Mouse (Mus musculus) liver, embryonic 14.5 days (tissue): Measurements from ENCODE around the gene BC030867. TPM values are rescaled to one million over a fixed set of nuclear protein-coding genes. Genes with fewer than 3 reads are reported as not detected.

Source experiments
- ATAC-seq: fragments of 200-750 bp; cut with Nextera tagmentation; 2 replicates; pipeline ENCODE4 v1.8.0; 2017; ENCODE audit warnings: moderate number of reproducible peaks, mild to moderate bottlenecking, moderate library complexity; ENCODE audit not compliant: insufficient read depth
- DNase-seq, 3 experiments: peaks; one replicate each; pipeline ENCODE4 v3.0.0-alpha.2; 2012 to 2013; ENCODE audit warnings: low read depth in 3 of 3, low spot score in 3 of 3
- H3K27ac ChIP-seq: fragments of 300-500 bp; sonication (generic); 2 replicates; pipeline ENCODE4 v1.5.1; 2014; ENCODE audit warnings: moderate library complexity, mild to moderate bottlenecking, control low read depth, inconsistent platforms
- H3K27me3 ChIP-seq: fragments of 300-500 bp; sonication (generic); 2 replicates; pipeline ENCODE4 v1.6.1; 2014; ENCODE audit warnings: mild to moderate bottlenecking, low read length, moderate library complexity; ENCODE audit not compliant: control insufficient read depth, insufficient read depth
- H3K36me3 ChIP-seq: fragments of 300-500 bp; sonication (generic); replicated peaks from 2 replicates; pipeline ENCODE4 v1.6.1; 2014; ENCODE audit warnings: low read depth; ENCODE audit not compliant: control insufficient read depth, insufficient read depth
- H3K4me1 ChIP-seq, 2 experiments: fragments of 200-500 bp in 1 of 2; fragments of 300-500 bp in 1 of 2; sonication (generic) in 1 of 2; replicated peaks; 2 replicates each; pipeline ENCODE4 v1.6.1; 2012 to 2014; ENCODE audit warnings: antibody characterized with exemption in 1 of 2, inconsistent platforms in 1 of 2, low read length in 1 of 2; ENCODE audit not compliant: control insufficient read depth in 2 of 2, insufficient read depth in 2 of 2
- H3K4me2 ChIP-seq: fragments of 300-500 bp; sonication (generic); 2 replicates; pipeline ENCODE4 v1.6.1; 2014; ENCODE audit warnings: low read depth, mild to moderate bottlenecking, control low read depth, moderate library complexity
- H3K4me3 ChIP-seq, 2 experiments: fragments of 200-500 bp in 1 of 2; fragments of 300-500 bp in 1 of 2; sonication (generic) in 1 of 2; 2 replicates each; pipeline ENCODE4 v1.5.1; 2012 to 2014; ENCODE audit warnings: low read depth in 2 of 2, low read length in 2 of 2, mild to moderate bottlenecking in 2 of 2, control low read depth in 1 of 2, inconsistent platforms in 1 of 2, moderate library complexity in 1 of 2; ENCODE audit not compliant: insufficient read depth in 1 of 2
- H3K9ac ChIP-seq: fragments of 300-500 bp; sonication (generic); replicated peaks from 2 replicates; pipeline ENCODE4 v1.6.1; 2014; ENCODE audit warnings: mild to moderate bottlenecking, control low read depth, moderate library complexity
- H3K9me3 ChIP-seq: fragments of 300-500 bp; sonication (generic); 2 replicates; pipeline ENCODE4 v1.6.1; 2016; ENCODE audit warnings: low read length, mixed read lengths; ENCODE audit not compliant: control insufficient read depth
- CTCF ChIP-seq: IDR thresholded peaks from 2 replicates; pipeline ENCODE4 v1.5.1; 2016; ENCODE audit warnings: antibody characterized with exemption, low read depth, control low read depth
- EP300 ChIP-seq: IDR thresholded peaks from 2 replicates; pipeline ENCODE4 v1.6.1; 2016; ENCODE audit warnings: antibody characterized with exemption, low read depth
- WGBS: fragments of 180-500 bp; shearing (Covaris S2); extraction: QIAGEN DNeasy Blood & Tissue Kit; methylation state at CpG from one replicate; pipeline ENCODE4 v1.1.7; 2014; ENCODE audit not compliant: insufficient replicate concordance; 5-methylcytosine and 5-hydroxymethylcytosine counted together
- polyA plus RNA-seq, 2 experiments: library from polyadenylated mRNA; depleted of rRNA in 1 of 2; stranded (reverse) in 1 of 2; unstranded in 1 of 2; fragments of >200 nt; fragmentation: Nextera tagmentation in 1 of 2; extraction: Ambion mirVana in 1 of 2; gene quantifications; 2 replicates each; pipeline versions ENCODE4 v1.2.1 to v1.2.3; 2012 to 2014

Gene BC030867
- polyA plus RNA-seq, 2 experiments, result 10.8 to 11.3 TPM

DNA sequence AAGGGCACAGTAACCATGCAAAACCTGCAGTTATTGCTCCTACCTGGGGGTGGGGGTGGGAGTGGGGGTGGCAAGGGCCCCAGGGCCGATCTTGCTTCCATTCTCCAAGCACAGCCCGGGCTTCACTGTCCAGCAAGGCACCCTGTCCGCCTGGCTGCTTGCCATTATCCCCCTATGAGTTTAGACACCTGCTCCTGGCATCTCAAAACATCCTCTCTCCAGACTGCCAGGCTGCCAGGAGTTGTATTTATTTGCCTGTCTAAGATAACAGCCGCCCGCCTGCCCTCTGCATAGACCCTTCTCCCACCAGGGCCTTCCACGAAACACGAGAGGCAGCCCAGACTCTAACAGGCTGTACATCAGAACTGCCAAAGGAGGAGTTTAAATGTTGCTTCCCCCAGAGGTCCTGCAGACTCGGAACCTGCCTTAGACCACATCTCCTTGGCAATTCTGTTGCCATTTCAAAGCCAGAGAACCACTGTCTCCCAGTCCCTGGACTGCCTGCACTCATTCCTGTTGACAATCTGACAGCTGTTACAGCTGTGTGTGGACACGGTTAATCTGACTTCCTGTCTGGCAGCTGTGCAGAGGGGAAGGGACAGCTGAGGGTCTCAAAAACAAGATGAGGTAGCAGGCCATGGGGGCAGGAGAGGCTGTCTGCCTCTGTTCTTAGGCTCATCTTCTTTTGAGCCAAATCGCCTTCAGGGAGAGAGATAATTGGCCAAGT, 34.1 kb upstream of the BC030867 start:
- Histone ChIP-seq H3K4me3 (no peak overlapping the region), H3K9ac (no peak overlapping the region), H3K4me1 (peaks cover 7 to 30% of the 10 kb centered on the region in 2 experiments), H3K36me3 (no peaks in the 10 kb centered on the region), H3K9me3 (no peaks in the 10 kb centered on the region), H3K4me2 (no peak overlapping the region), H3K27me3 (no peaks in the 10 kb centered on the region), H3K27ac (no peak overlapping the region)
- WGBS, result 44% methylated on average over 10 of the region's 10 CpGs
- DNase-seq (no peak), ATAC-seq (no peak)
- TF ChIP-seq EP300 (no peak), CTCF (no peak)

DNA sequence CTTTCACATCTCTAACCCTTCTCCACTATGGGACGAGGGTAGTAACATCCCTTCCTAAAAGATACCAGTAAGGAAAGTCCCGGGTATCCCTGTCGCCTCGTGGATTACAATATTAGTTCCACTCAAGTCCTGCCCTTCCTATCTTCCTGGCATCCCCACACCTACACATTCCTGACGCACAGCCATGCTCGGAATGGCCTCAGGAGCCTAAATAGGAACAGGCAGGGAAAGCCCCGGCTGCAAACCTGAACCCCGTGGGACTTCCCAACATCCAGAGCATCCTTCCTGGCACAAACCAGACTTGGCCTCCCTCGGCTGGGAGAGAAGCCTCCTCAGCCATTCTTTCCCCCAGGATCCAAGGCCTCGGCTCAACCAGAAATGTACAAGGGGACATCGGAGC, 33.2 kb upstream of the BC030867 start:
- Histone ChIP-seq H3K4me1 (peaks cover 12 to 35% of the 10 kb centered on the region in 2 experiments), H3K36me3 (no peaks in the 10 kb centered on the region), H3K4me2 (peak overlapping the region; percentile 4; the same call in 1 of the 2 replicates), H3K27ac (no peak overlapping the region), H3K27me3 (no peaks in the 10 kb centered on the region), H3K9ac (no peak overlapping the region), H3K4me3 (no peak overlapping the region), H3K9me3 (no peaks in the 10 kb centered on the region)
- DNase-seq (no peak), ATAC-seq (no peak)
- TF ChIP-seq CTCF, result no peak
- 71% methylated on average over 11 of the region's 11 CpGs for WGBS

DNA sequence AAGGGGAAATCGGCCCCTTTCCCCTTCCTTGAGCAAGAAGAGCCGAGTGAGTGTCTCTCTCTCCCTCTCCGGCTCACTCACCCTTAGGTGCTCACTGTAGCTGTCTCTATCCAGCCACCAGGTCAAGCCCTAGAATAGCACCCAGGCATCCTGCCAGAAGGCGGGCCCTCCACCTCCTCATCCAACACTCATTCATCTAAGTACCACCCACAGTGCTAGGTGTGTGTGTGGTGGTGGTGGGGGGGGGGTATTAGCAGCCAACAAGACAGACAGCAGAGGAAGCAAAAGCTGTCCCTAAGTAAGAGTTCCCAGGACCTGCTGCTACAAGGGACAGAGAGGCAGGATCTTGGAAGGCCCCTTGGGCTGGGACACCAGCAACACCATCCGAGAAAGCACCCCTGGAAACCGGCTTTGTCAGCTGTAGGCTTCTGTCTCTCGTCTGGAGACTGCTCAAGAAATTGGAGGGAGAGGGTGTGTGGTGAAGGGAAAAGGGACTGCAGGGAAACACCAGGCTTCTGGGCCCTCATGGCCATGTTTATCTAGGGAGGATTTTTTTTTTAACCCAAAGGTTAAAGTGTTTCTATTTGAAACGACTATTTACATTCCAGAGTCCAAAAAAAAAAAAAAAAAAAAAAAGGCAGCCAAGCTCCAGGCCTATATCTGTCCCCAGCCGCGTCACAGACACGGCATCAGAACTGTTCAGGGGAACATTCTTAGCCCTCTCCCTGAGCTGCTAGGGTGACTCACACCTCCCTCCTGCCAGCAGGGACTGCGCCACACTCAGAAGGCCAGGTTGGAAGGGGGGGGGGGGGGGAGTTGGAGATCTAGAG, 32.4 kb upstream of the BC030867 start:
- Histone ChIP-seq H3K27me3 (no peaks in the 10 kb centered on the region), H3K4me1 (peaks cover 13 to 34% of the 10 kb centered on the region in 2 experiments), H3K27ac (no peak overlapping the region), H3K4me2 (peak overlapping the region; percentile 61), H3K9ac (no peak overlapping the region), H3K9me3 (no peaks in the 10 kb centered on the region), H3K4me3 (no peak overlapping the region), H3K36me3 (no peaks in the 10 kb centered on the region)
- WGBS, result 48% methylated on average over 12 of the region's 12 CpGs
- TF ChIP-seq CTCF, result no peak
- TF ChIP-seq EP300, result no peak
- DNase-seq, result no peak
- ATAC-seq, result no peak

DNA sequence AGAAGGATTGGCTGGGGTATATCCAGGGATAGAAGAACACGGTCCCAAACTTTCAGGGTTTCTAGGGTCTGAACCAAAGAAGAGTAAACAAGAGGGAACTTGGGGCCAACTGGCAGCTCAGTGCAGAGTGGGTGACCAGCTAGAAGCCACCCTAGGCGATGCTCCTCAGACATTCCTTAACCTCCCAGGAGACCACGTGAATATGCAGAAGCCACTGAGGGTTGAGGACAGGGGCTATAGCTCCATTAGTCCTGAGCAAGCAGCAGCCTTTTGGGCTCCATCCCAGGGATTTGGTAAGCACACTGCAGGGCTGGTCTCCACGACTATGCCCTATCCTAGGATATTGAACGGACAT, 31.8 kb upstream of the BC030867 start:
- peak overlapping the region; percentile 61 for H3K4me2 ChIP-seq
- H3K27ac ChIP-seq, result no peak overlapping the region
- H3K36me3 ChIP-seq, result no peaks in the 10 kb centered on the region
- DNase-seq (no peak), ATAC-seq (no peak)
- no peak for TF ChIP-seq EP300
- no peak for TF ChIP-seq CTCF
- peak overlapping the region; percentile 2 to 10; a peak in 1 of 4 replicates for H3K4me3 ChIP-seq
- 47% methylated on average over 5 of the region's 5 CpGs for WGBS
- H3K4me1 ChIP-seq, result peaks cover 13 to 34% of the 10 kb centered on the region in 2 experiments
- no peaks in the 10 kb centered on the region for H3K9me3 ChIP-seq
- no peaks in the 10 kb centered on the region for H3K27me3 ChIP-seq
- no peak overlapping the region for H3K9ac ChIP-seq

DNA sequence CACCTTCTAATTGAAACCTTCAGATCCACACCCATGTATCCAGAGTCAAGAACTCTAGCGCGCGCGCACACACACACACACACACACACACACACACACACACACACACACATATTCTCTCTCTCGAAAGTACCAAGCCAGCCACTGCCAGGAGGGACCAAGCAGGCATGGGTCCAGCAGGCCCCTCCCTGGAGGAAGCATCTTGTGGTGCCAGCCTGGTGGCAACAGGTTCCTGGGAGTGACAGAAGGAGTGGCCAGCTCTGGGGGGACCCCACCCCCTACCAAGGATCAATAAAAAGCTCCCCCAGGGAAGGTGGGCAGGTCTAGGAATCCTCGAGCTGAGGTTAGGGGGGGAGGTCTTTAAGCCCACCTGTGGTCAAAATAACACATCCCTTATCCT, 31.3 kb upstream of the BC030867 start:
- no peak for DNase-seq
- H3K4me1 ChIP-seq, result peaks cover 13 to 34% of the 10 kb centered on the region in 2 experiments
- TF ChIP-seq CTCF (no peak), EP300 (no peak)
- no peak for ATAC-seq
- no peaks in the 10 kb centered on the region for H3K27me3 ChIP-seq
- no peaks in the 10 kb centered on the region for H3K36me3 ChIP-seq
- peak overlapping the region; percentile 61 for H3K4me2 ChIP-seq
- peak overlapping the region in 1 of 2 experiments; percentile 45; a peak in 2 of 4 replicates for H3K4me3 ChIP-seq
- H3K9me3 ChIP-seq, result no peaks in the 10 kb centered on the region
- no peak overlapping the region for H3K27ac ChIP-seq
- H3K9ac ChIP-seq, result no peak overlapping the region
- WGBS, result 60% methylated on average over 6 of the region's 6 CpGs
